Mouse (Mus musculus) limb, embryonic 15.5 days (tissue): ENCODE results near the gene Zfhx3. TPM values are rescaled to one million over a fixed set of nuclear protein-coding genes. Genes with fewer than 3 reads are reported as not detected.

ENCODE experiments used
- ATAC-seq: fragments of 200-750 bp; cut with Nextera tagmentation; 2 replicates; pipeline ENCODE4 v1.8.0; 2017; ENCODE audit warnings: low read depth, moderate TSS enrichment; ENCODE audit not compliant: insufficient number of reproducible peaks, low FRiP score, low TSS enrichment
- H3K27ac ChIP-seq: fragments of 300-500 bp; sonication (generic); 2 replicates; pipeline ENCODE4 v1.5.1; 2015; ENCODE audit warnings: moderate library complexity, mild to moderate bottlenecking, inconsistent platforms
- H3K27me3 ChIP-seq: fragments of 300-500 bp; sonication (generic); 2 replicates; pipeline ENCODE4 v1.6.1; 2015; ENCODE audit warnings: inconsistent platforms
- H3K36me3 ChIP-seq: fragments of 300-500 bp; sonication (generic); 2 replicates; pipeline ENCODE4 v1.6.1; 2015; ENCODE audit warnings: inconsistent platforms
- H3K4me1 ChIP-seq: fragments of 300-500 bp; sonication (generic); 2 replicates; pipeline ENCODE4 v1.6.1; 2015; ENCODE audit warnings: inconsistent platforms
- H3K4me2 ChIP-seq: fragments of 300-500 bp; sonication (generic); 2 replicates; pipeline ENCODE4 v1.6.1; 2015; ENCODE audit warnings: mild to moderate bottlenecking, inconsistent platforms
- H3K4me3 ChIP-seq: fragments of 300-500 bp; sonication (generic); 2 replicates; pipeline ENCODE4 v1.5.1; 2015; ENCODE audit warnings: mild to moderate bottlenecking, inconsistent platforms
- H3K9ac ChIP-seq: fragments of 300-500 bp; sonication (generic); 2 replicates; pipeline ENCODE4 v1.6.1; 2015; ENCODE audit warnings: inconsistent platforms
- H3K9me3 ChIP-seq: fragments of 300-500 bp; sonication (generic); 2 replicates; pipeline ENCODE4 v1.6.1; 2016; ENCODE audit warnings: inconsistent platforms
- WGBS: fragments of 180-500 bp; shearing (Covaris S2); methylation state at CpG from one replicate; pipeline ENCODE4 v1.1.7; 2015; 5-methylcytosine and 5-hydroxymethylcytosine counted together
- polyA plus RNA-seq: library from polyadenylated mRNA; unstranded; fragments of >200 nt; fragmentation: Nextera tagmentation; extraction: Ambion mirVana; gene quantifications from 2 replicates; pipeline ENCODE4 v1.2.1, GENCODE M21; 2015

The Zfhx3 gene
- polyA plus RNA-seq, 1 experiment from 2014 or later = 19.3 TPM

DNA sequence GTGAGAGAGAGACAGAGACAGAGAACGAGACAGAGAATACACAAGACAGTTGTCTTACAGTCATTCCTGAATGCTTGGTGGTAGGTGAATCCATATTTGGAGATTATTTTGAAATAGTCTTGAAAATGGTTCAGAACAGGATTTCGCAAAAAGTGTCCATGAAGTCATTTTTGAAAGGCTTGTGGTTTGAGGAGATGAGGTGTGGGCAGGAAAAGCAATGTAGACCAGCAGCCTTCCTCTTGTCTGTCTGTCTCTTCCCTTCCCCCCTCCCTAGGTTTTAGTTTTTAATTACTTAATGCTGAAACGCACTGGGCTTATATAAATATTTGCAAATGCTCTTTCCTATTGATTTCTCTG is 764.0 kb downstream of the Zfhx3 start:
- H3K4me2 ChIP-seq = peak overlapping the region; percentile 60
- H3K27ac ChIP-seq = peak overlapping the region; percentile 35
- no peak for ATAC-seq
- H3K9me3 ChIP-seq = no peaks in the 10 kb centered on the region
- H3K36me3 ChIP-seq = no peaks in the 10 kb centered on the region
- H3K9ac ChIP-seq = peak overlapping the region; percentile 17; the same call in 1 of the 2 replicates
- no peaks in the 10 kb centered on the region for H3K27me3 ChIP-seq
- peak overlapping the region; percentile 75 for H3K4me3 ChIP-seq
- 38% methylated on average over 3 of the region's 3 CpGs for WGBS
- peaks cover 30% of the 10 kb centered on the region for H3K4me1 ChIP-seq

DNA sequence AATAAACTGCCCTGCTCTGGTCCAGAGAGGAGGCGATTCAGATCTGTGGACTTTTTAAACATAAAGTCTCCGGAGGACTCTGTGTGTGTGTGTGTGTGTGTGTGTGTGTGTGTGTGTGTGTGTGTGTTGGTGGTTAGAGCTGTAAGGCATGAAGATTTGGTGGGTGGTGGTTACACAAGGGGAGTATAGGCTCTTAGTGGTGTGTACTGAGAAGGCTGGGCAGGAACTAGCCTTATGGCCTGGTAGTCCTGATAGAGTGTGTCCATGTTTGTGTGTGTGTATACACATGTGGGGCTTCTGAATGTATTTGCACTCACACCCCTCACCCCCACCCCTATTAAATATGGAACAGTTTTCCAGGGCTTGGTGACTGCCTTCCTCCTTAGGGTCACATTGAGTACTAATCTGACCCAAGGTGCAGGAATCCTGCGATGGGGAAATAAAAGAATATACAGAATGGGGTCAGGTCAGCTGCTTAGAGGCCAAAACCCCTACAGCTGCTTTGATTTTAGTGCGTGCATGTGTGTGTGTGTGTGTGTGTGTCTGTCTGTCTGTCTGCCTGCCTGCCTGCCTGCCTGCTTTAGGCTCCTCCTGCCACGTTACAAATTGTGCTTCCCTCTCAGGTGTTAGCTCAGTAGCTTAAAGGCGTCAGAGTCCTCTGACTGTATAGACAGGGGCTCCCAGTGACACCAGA is 764.6 kb downstream of the Zfhx3 start:
- Histone ChIP-seq H3K4me2 (peak overlapping the region; percentile 60), H3K4me1 (peaks cover 35% of the 10 kb centered on the region), H3K9me3 (no peaks in the 10 kb centered on the region), H3K27ac (peak overlapping the region; percentile 35), H3K36me3 (no peaks in the 10 kb centered on the region), H3K27me3 (no peaks in the 10 kb centered on the region), H3K9ac (no peak overlapping the region), H3K4me3 (peak overlapping the region; percentile 75; the same call in 1 of the 2 replicates)
- 41% methylated on average over 6 of the region's 6 CpGs for WGBS
- no peak for ATAC-seq

- Histone ChIP-seq H3K9ac (no peak overlapping the region), H3K36me3 (no peaks in the 10 kb centered on the region), H3K4me2 (peak overlapping the region; percentile 60), H3K4me3 (no peak overlapping the region), H3K9me3 (no peaks in the 10 kb centered on the region), H3K27ac (peak overlapping the region; percentile 35), H3K4me1 (peaks cover 41% of the 10 kb centered on the region), H3K27me3 (no peaks in the 10 kb centered on the region)
- no peak for ATAC-seq
- WGBS = 14% methylated on average over 5 of the region's 5 CpGs
These were observed 765.3 kb downstream of the Zfhx3 start for GRCm38 (mm10) chr8:108707576-108708281.

GRCm38 (mm10) chr8:108708833-108709387 is 766.5 kb downstream of the Zfhx3 start:
- Histone ChIP-seq H3K4me2 (0 out of 2 replicates have a peak overlapping the region, but pooled peaks have one; percentile 22), H3K36me3 (no peaks in the 10 kb centered on the region), H3K27me3 (no peaks in the 10 kb centered on the region), H3K27ac (peak overlapping the region; percentile 59; the same call in 1 of the 2 replicates), H3K4me3 (no peak overlapping the region), H3K9ac (no peak overlapping the region), H3K4me1 (peaks cover 52% of the 10 kb centered on the region), H3K9me3 (no peaks in the 10 kb centered on the region)
- WGBS = 37% methylated on average over 8 of the region's 8 CpGs
- no peak for ATAC-seq

- Histone ChIP-seq H3K36me3 (no peaks in the 10 kb centered on the region), H3K4me3 (no peak overlapping the region), H3K27ac (peak overlapping the region; percentile 59; the same call in 1 of the 2 replicates), H3K27me3 (no peaks in the 10 kb centered on the region), H3K9me3 (no peaks in the 10 kb centered on the region), H3K9ac (no peak overlapping the region), H3K4me1 (peaks cover 57% of the 10 kb centered on the region), H3K4me2 (no peak overlapping the region)
- no peak for ATAC-seq
- 62% methylated on average over 2 of the region's 2 CpGs for WGBS
These were observed 767.0 kb downstream of the Zfhx3 start for GRCm38 (mm10) chr8:108709441-108709840.

- Histone ChIP-seq H3K4me1 (peaks cover 59% of the 10 kb centered on the region), H3K27ac (0 out of 2 replicates have a peak overlapping the region, but pooled peaks have one; percentile 50), H3K4me2 (no peak overlapping the region), H3K9ac (no peak overlapping the region), H3K9me3 (no peaks in the 10 kb centered on the region), H3K36me3 (no peaks in the 10 kb centered on the region), H3K27me3 (no peaks in the 10 kb centered on the region), H3K4me3 (no peak overlapping the region)
- ATAC-seq = no peak
- 57% methylated on average over 13 of the region's 13 CpGs for WGBS
These were observed 767.6 kb downstream of the Zfhx3 start for GRCm38 (mm10) chr8:108709928-108710606.

GRCm38 (mm10) chr8:108710607-108711489 is 768.4 kb downstream of the Zfhx3 start:
- H3K36me3 ChIP-seq = no peaks in the 10 kb centered on the region
- no peaks in the 10 kb centered on the region for H3K9me3 ChIP-seq
- H3K4me3 ChIP-seq = no peak overlapping the region
- peak overlapping the region; percentile 95 for H3K27ac ChIP-seq
- H3K4me1 ChIP-seq = peaks cover 66% of the 10 kb centered on the region
- no peaks in the 10 kb centered on the region for H3K27me3 ChIP-seq
- WGBS = 22% methylated on average over 8 of the region's 8 CpGs
- 0 out of 2 replicates have a peak overlapping the region, but pooled peaks have one; percentile 36 for H3K4me2 ChIP-seq
- H3K9ac ChIP-seq = no peak overlapping the region
- ATAC-seq = no peak

DNA sequence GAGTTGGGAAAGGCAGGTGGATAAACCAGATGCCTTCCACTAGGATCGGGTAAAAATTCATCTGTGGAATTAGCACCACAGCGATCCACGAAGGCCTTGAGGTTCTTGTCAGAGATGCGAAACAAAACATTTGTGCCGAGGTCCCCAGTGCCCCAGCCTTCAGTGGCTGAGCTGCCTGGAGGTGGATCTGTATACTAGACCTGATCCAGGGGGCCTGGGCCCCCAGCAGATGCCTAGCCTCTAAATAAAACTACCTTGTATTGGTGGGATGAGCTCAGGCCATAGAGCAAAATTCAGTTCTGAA is 769.0 kb downstream of the Zfhx3 start:
- no peak overlapping the region for H3K9ac ChIP-seq
- H3K9me3 ChIP-seq = no peaks in the 10 kb centered on the region
- H3K36me3 ChIP-seq = no peaks in the 10 kb centered on the region
- ATAC-seq = no peak
- H3K4me2 ChIP-seq = peak overlapping the region; percentile 36; the same call in 1 of the 2 replicates
- H3K27ac ChIP-seq = peak overlapping the region; percentile 95
- no peak overlapping the region for H3K4me3 ChIP-seq
- no peaks in the 10 kb centered on the region for H3K27me3 ChIP-seq
- H3K4me1 ChIP-seq = peaks cover 72% of the 10 kb centered on the region
- WGBS = 37% methylated on average over 5 of the region's 5 CpGs

GRCm38 (mm10) chr8:108712001-108712411 is 769.6 kb downstream of the Zfhx3 start:
- H3K9me3 ChIP-seq = no peaks in the 10 kb centered on the region
- H3K4me3 ChIP-seq = peak overlapping the region; percentile 20
- H3K4me1 ChIP-seq = peaks cover 75% of the 10 kb centered on the region
- H3K4me2 ChIP-seq = peak overlapping the region; percentile 36
- whole genome bisulfite sequencing = 29% methylated on average over 14 of the region's 14 CpGs
- peak overlapping the region; percentile 95 for H3K27ac ChIP-seq
- ATAC-seq = no peak
- no peaks in the 10 kb centered on the region for H3K36me3 ChIP-seq
- no peak overlapping the region for H3K9ac ChIP-seq
- H3K27me3 ChIP-seq = no peaks in the 10 kb centered on the region

DNA sequence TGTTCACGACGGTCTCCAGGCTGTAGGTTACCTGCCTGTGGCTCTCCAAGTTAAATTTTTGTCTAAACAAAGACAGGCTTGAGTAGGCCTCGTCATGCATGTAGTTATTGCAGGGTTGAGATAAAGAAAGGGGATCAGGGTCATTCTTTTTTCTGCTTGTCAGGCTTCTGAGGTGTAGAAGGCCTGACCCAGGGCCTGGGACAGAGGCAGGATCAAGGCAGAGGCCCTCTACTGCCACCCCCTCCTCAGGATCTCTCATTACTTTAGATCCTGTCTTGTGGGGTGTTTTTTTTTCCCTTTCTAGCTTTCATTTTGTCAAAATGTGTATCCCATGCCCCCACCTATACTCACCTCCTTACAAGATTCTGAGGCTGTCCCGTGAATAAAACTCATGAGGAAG is 770.2 kb downstream of the Zfhx3 start:
- H3K9me3 ChIP-seq = no peaks in the 10 kb centered on the region
- H3K9ac ChIP-seq = no peak overlapping the region
- WGBS = 44% methylated on average over 4 of the region's 4 CpGs
- H3K36me3 ChIP-seq = no peaks in the 10 kb centered on the region
- peak overlapping the region; percentile 20; the same call in 1 of the 2 replicates for H3K4me3 ChIP-seq
- peak overlapping the region; percentile 95 for H3K27ac ChIP-seq
- H3K4me2 ChIP-seq = peak overlapping the region; percentile 92; the same call in 1 of the 2 replicates
- H3K4me1 ChIP-seq = peaks cover 77% of the 10 kb centered on the region
- H3K27me3 ChIP-seq = no peaks in the 10 kb centered on the region
- ATAC-seq = no peak
